Mouse (Mus musculus) frontal cortex, postnatal 10 days (tissue): ENCODE data around the gene 0610037L13Rik.

Experiments
- DNase-seq, 2 experiments: peaks; one replicate each; pipeline ENCODE4 v3.0.0; 2022; ENCODE audit warnings: low spot score in 2 of 2, mixed read lengths in 1 of 2

Gene 0610037L13Rik

GRCm38 (mm10) chr4:107889731-107890432 is at the start of gene 0610037L13Rik:
0610037L13Rik (plus strand) TSS chr4:107889813.
- peak; percentile 89 to 91 for DNase-seq

- no peak for DNase-seq
Observed at GRCm38 (mm10) chr4:107843687-107844086, 45.9 kb upstream of the 0610037L13Rik start.

GRCm38 (mm10) chr4:107844971-107845370 is 44.6 kb upstream of the 0610037L13Rik start:
- peak in 1 of 2 experiments; percentile 70 for DNase-seq

GRCm38 (mm10) chr4:107846795-107847194 is 42.8 kb upstream of the 0610037L13Rik start:
- no peak for DNase-seq

- no peak for DNase-seq
Observed at GRCm38 (mm10) chr4:107848546-107848945, 41.1 kb upstream of the 0610037L13Rik start.

GRCm38 (mm10) chr4:107849621-107850020 is 40.0 kb upstream of the 0610037L13Rik start:
- no peak for DNase-seq

- no peak for DNase-seq
Observed at GRCm38 (mm10) chr4:107850091-107850490, 39.5 kb upstream of the 0610037L13Rik start.

- DNase-seq, result no peak
Observed at GRCm38 (mm10) chr4:107853333-107853732, 36.3 kb upstream of the 0610037L13Rik start.

- DNase-seq, result no peak
Observed at GRCm38 (mm10) chr4:107853836-107854235, 35.8 kb upstream of the 0610037L13Rik start.

GRCm38 (mm10) chr4:107856958-107857686 is 32.5 kb upstream of the 0610037L13Rik start:
- DNase-seq, result no peak

GRCm38 (mm10) chr4:107858995-107859394 is 30.6 kb upstream of the 0610037L13Rik start:
- no peak for DNase-seq

- no peak for DNase-seq
Observed at GRCm38 (mm10) chr4:107864866-107865265, 24.7 kb upstream of the 0610037L13Rik start.

GRCm38 (mm10) chr4:107879254-107880050 is 10.2 kb upstream of the 0610037L13Rik start, which contains the start of gene Magoh:
Magoh (plus strand) TSS chr4:107879755.
- DNase-seq, result peak; percentile 91 to 97

GRCm38 (mm10) chr4:107881631-107882030 is 8.0 kb upstream of the 0610037L13Rik start:
- DNase-seq, result no peak

GRCm38 (mm10) chr4:107886371-107886770 is 3.2 kb upstream of the 0610037L13Rik start:
- DNase-seq, result no peak

- no peak for DNase-seq
Observed at GRCm38 (mm10) chr4:107889385-107889730, 255 bp upstream of the 0610037L13Rik start.

GRCm38 (mm10) chr4:107892663-107893062 is 3.0 kb downstream of the 0610037L13Rik start:
- DNase-seq, result no peak

GRCm38 (mm10) chr4:107899211-107899927 is 9.8 kb downstream of the 0610037L13Rik start:
- no peak for DNase-seq

- no peak for DNase-seq
Observed at GRCm38 (mm10) chr4:107900206-107900605, 10.6 kb downstream of the 0610037L13Rik start.

GRCm38 (mm10) chr4:107904252-107904651 is 14.6 kb downstream of the 0610037L13Rik start:
- no peak for DNase-seq

- DNase-seq, result no peak
Observed at GRCm38 (mm10) chr4:107906561-107906960, 16.9 kb downstream of the 0610037L13Rik start.
